Mouse (Mus musculus): ENCODE data around the gene Gas1. TPM values are rescaled to one million over a fixed set of nuclear protein-coding genes. Genes with fewer than 3 reads are reported as not detected.

Gene Gas1
- total RNA-seq, 1 experiment from 2014 or later, result not detected

DNA sequence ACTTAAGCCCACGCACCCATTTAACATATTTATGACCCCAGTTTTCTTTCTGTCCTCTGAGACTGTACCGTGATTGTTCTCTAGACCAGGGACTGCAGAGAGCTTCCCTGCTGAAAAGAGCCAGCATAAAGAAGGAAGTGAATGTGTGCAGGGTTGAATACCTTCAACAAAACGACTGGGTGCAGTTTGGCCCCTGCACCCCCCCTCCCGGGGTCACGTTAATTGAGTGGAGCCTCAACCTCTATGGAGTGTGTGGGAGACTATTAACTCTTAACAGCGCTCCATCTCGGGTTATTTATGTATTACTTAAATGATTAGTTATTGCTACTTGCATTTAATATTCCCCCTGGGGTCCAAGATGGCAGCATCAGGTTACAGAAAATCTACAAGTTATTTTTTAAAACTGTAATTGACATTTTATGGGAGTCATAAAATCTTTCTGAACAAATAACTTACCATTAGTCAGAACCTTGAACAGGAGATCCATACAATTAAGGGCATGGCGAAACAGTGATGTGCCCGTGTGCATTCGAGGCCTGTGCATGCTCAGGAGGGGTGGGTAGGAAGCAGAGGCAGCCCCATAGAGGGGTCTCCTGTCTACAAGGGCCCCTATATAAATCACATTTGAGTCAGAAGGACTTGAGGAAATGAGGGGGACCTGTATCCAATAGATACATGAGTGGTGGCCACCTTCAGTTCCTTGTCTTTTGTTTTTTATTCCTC is 43.3 kb downstream of the Gas1 start:
- ATAC-seq (replicated peaks in 1 of 2; ENCODE audit: insufficient read depth in 1 of 2, low FRiP score in 2 of 2, low TSS enrichment in 1 of 2, low read depth in 1 of 2, poor library complexity in 2 of 2, severe bottlenecking in 2 of 2), result no peak

GRCm38 (mm10) chr13:60131771-60132170 is 45.4 kb downstream of the Gas1 start:
- no peak for ATAC-seq (replicated peaks in 1 of 2; ENCODE audit: insufficient read depth in 1 of 2, low FRiP score in 2 of 2, low TSS enrichment in 1 of 2, low read depth in 1 of 2, poor library complexity in 2 of 2, severe bottlenecking in 2 of 2)

DNA sequence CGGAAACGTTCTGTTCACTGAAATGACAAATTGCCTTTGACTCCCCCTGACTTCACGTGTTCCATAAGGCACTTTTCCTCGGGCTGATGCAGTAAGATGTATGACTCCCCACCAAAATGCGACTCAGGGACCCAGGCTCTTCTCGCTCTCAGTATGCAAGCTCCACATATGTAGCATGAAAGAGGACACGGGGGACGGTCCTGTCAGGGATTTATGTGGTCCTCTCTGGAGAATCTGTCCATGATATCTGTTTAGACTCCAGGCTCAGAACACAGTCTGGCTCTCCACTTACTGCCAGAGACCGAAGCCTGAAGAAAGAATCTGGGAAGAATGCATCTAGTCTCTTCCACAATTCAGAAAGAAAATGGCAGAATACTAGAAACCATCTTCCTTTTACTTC is 47.6 kb downstream of the Gas1 start:
- ATAC-seq (replicated peaks in 1 of 2; ENCODE audit: insufficient read depth in 1 of 2, low FRiP score in 2 of 2, low TSS enrichment in 1 of 2, low read depth in 1 of 2, poor library complexity in 2 of 2, severe bottlenecking in 2 of 2), result no peak

- no peak for ATAC-seq (replicated peaks in 1 of 2; ENCODE audit: insufficient read depth in 1 of 2, low FRiP score in 2 of 2, low TSS enrichment in 1 of 2, low read depth in 1 of 2, poor library complexity in 2 of 2, severe bottlenecking in 2 of 2)
These were observed 50.8 kb downstream of the Gas1 start for GRCm38 (mm10) chr13:60126338-60126737.

DNA sequence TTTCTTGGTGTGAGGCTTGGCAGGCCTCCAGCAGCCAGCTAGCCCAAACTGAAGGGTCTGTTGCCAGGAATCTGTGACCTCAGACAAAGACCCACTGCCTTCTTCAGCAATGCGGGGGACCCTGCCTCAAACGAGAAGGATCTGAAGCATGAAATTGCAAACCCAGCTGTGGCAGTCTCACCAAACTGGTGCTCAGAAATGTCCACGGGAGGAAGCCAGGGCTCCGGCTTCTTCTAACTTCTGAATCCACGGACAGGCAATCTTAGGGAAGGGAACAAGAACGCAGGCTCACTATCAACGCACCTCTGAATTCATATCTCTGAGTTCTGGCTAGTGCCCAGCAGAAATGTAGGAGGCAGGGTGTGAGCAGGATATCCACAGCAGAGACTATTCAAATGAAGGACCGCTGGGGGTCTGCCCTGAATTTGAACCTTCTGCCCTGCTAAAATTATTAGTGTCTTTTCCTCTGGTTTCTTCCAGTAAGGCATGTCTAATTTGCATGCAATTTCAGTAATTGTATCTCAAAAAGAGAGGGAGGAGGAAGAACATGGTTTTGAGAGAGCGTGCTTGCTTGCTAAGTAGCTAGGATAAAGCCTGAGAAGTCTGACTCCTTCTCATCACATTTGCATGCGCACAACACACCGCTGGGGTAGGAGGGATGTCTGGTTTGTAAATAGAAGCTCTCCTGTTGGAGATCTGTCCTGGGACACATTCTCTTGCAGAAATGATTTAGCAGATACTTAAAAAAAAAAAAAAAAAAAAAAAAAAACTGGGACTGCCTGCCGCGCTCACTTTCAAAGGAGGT is 51.5 kb downstream of the Gas1 start:
- no peak for ATAC-seq (replicated peaks in 1 of 2; ENCODE audit: insufficient read depth in 1 of 2, low FRiP score in 2 of 2, low TSS enrichment in 1 of 2, low read depth in 1 of 2, poor library complexity in 2 of 2, severe bottlenecking in 2 of 2)

GRCm38 (mm10) chr13:60125020-60125419 is 52.1 kb downstream of the Gas1 start:
- ATAC-seq (replicated peaks in 1 of 2; ENCODE audit: insufficient read depth in 1 of 2, low FRiP score in 2 of 2, low TSS enrichment in 1 of 2, low read depth in 1 of 2, poor library complexity in 2 of 2, severe bottlenecking in 2 of 2), result no peak

DNA sequence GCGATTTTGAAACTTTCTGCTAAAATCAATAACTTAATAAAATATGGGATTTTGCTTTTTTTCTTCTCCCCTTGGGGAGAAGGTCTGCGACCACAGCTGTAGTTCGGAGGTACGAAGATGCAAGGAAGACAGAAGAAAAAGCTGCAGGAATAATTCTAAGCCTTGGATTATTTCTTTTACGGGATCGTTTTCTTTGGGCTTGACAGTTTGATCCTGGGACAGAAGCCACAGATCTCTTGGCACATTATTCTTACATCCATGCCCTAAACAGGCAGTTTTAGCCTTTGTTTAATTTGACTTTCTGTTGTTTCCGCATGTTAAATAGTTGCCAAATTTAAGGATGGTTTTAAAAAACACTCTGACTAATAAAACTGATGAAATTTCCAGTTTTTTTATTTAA is 52.7 kb downstream of the Gas1 start:
- no peak for ATAC-seq (replicated peaks in 1 of 2; ENCODE audit: insufficient read depth in 1 of 2, low FRiP score in 2 of 2, low TSS enrichment in 1 of 2, low read depth in 1 of 2, poor library complexity in 2 of 2, severe bottlenecking in 2 of 2)
